Mouse (Mus musculus) c-Kit-positive CD71-positive TER-119-positive erythroid progenitor cells, embryonic 14.5 days (primary cell): Measurements from ENCODE around the gene Map2k5.

ENCODE experiments used
- DNase-seq: peaks from one replicate; pipeline ENCODE4 v3.0.0-alpha.2; 2013; ENCODE audit warnings: low spot score

The Map2k5 gene

DNA sequence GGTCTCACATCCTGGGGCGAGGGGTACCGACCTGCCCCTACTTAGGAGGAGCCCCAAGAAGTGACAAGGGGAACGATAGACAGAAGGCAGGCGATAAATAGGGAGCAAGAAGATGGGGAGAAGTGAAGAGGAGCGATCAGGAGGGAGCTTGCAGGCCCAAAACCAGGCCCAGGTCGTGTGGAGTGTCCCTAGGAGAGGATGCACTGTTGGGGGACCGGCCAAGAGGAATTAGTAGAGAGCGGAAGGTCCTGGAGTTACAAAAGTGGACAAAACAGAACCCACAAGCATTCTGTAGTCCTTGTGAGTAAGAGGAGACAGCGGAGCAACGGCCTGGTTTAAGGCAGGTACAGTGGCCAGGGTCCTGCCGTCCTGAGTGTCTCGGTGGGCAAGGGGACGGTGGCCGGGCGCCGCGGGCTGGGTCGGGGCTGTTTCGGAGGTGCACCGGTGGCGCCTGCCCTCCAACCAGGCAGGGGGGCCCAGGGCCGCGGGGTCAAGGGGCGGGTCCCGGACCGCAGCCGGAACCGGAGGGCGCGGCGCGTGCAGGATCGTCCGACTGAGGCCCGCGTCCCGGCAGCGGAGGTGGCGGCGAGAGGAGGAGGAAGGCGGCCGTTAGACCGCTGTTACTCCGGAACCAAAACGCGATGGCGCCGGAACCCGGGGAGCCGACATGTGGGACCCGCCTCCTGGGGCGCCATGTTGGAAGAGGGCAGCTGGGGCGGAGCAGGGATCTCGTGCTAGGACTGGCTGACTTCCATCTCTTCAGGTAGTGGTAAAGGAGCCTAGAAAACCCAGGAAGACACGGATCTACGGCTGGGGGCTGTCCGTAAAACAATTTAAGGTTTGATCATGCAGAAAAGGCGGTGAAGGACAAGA is at the start of gene Map2k5:
Gene Map2k5, minus strand, starts transcription at position 633 of the 873 bp plus-strand sequence.
- DNase-seq = peak; percentile 86

DNA sequence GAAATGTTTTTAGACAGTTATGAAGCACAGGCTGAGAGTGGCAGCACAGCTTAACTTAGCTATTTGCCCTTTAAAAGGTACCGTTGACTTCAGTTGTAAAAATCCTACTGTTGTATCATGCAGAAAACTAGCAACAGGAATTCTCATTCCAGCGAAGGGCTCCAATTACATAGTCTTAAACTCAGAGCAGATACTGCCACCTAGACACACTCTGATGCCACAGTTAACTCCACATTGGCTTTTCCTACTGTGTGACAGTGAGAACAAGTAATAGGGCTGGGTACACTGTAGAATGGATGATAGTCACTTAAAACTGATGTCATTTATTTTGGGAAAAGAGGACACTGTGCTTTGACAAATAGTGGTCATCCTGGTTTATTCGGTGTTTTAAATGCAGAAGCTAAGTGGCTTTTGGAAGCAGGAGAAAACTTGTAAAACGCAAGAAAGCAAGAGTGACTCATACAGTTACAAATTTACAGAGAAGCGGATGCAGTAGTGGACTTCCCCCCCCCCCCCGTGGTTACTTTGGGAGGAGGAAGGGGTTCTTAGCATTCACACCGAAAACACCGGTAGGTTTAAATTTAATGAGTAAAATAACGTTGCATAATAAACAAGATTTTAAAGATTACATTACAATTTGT is 43.5 kb upstream of the Map2k5 start:
- no peak for DNase-seq

- no peak for DNase-seq
These were observed 42.7 kb upstream of the Map2k5 start for GRCm38 (mm10) chr9:63420396-63420795.

DNA sequence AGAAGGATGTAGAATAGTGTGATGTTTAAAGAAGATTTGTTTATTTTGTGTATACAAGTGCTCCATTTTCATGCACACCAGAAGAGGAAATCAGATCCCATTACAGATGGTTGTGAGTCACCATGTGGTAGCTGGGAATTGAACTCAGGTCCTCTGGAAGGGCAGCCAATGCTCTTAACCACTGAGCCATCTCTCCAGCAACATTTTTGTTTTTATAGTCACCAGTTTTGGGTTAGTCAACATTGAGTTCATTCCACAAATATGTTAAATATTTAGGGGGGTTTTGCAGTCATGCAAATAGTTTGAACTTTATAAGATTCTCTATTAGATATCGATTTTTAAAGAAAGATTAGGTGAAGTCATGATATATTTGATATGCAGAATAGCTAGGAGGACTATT is 22.5 kb upstream of the Map2k5 start:
- no peak for DNase-seq

GRCm38 (mm10) chr9:63399463-63399815 is 21.7 kb upstream of the Map2k5 start:
- no peak for DNase-seq

DNA sequence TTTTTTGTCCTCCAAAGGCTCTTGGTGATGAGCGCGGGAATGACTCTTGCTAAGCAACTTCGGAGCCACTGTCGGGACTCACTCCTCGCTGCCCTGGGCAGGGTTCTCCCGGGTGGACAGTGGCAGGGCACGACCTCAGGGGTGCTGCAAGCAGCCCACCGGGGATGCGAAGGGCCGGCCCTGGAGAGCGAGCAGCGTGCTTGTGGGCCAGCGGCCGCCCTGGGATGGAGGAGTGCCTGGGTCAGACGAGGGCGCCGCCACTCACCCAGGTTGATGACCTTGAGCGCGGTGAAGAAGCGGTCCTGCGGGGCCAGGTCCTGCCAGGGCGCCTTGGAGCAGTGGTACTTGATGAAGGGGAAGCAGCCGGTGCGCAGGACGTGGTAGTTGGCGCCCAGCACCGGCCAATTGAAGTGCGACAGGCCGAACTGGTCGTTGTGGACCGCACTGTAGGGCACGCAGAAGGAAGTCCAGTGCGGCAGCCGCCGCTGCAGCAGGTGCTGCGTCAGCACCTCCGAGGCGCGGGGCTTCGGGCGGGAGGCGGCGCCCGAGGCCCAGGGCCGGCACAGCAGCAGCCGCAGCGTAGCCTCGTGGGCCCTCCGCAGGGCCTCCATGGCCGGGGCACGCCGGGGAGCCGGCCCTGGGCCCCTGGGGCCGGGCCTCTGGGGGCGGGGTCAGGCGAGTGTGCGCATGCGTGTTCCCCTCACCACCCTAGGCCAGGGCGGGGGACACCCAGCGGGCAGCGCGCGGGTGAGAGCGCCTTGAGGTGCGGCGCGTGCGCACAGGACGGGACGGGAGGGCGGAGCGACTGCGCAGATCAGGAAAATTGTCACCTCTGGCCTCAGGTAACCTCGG is 21.1 kb upstream of the Map2k5 start, which contains the start of gene 2300009A05Rik:
Gene 2300009A05Rik, minus strand, starts transcription at position 636 of the 852 bp plus-strand sequence.
- DNase-seq = peak; percentile 94

DNA sequence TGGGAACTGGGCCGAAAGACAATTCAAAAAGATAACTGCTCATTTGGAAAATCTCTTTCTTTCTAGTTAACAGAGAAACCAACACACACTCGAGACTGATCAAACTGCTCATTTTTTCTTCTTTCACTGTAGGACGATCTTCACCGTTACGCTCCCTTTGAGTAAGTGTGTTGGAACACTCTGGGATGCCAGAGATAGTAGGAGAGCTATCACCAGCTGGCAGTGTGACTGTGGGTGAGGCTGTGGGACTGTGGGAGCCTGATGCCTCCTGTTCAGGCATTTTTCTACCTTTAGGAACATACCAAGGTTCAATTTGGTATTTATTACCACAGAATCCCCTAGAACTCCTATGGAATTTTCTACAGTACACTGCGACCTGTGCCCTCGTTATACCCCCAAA is 17.9 kb upstream of the Map2k5 start:
- DNase-seq = no peak

- DNase-seq = no peak
These were observed 13.6 kb upstream of the Map2k5 start for GRCm38 (mm10) chr9:63391307-63391706.

DNA sequence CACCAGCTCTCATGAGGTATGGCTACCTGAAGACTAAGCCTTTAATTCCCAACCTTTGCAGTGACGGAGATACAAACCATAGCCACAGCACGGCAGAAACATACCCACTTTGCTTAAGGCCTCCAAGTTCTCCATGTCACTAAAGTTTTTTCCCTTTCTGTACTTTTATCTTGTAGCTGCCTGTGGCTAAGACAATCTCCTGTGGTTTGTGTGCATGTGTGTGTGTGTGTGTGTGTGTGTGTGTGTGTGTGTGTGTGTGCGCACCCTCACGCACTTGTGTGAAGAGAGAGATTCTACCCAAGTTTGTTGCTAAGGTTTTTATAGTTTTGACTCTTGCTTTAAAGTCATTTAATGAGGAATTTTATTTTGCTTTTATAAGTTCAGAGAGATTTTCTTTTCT is 5.1 kb upstream of the Map2k5 start:
- DNase-seq = no peak

DNA sequence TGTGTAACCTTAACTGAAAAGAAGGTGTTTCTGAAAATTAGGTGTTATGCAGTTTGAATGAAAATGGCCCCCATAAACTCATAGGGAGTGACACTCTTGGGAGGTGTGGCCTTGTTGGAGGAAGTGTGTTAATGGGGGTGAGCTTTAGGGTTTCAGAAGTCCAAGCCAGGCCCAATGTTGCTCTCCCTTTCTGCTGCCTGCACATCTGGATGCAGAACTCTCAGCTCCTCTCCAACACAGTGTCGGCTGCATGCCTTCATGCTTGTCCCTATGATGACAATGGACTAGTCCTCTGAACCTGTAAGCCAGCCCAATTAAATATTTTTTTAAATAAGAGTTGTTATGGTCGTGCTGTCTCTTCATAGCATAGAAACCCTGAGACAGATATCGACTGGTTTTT is 2.6 kb upstream of the Map2k5 start:
- no peak for DNase-seq

DNA sequence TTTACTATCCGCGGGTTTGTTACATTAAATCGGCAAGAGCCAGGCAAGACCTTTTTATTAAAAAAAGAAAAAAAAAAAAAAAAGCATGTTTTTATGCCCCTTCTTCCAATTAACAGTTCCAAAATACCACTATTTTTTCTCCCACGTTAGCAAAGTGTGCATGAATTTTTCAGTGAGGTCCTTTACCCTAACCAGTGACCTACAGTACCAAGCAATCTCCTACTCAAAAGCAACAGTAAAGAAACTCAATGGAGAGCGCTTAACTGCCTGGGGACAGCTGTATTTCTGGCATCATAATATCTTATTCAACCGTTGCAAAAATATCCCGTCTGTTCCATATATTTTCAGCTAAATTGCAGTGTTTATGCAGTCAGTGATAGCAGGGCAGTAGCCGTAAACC is 472 bp upstream of the Map2k5 start:
- peak; percentile 24 for DNase-seq

DNA sequence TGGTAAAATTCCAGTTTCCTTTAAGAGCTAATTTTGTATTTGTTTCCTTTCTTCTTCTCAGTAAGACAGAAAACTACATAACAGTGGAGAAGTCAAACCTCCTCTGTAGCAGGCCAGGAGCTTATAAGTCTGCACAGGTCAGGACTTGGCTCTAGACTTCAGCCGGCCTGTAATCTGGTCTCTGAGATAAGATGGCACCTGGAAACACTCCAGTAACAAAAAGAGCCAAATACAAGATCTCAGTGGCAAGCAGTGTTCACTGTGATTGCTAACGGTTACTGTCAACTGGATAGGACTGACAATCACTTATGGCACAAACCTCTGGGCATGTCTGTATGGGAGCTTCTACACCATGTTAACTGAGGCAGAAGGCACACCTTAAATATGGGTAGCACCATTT is 4.4 kb downstream of the Map2k5 start:
- no peak for DNase-seq

DNA sequence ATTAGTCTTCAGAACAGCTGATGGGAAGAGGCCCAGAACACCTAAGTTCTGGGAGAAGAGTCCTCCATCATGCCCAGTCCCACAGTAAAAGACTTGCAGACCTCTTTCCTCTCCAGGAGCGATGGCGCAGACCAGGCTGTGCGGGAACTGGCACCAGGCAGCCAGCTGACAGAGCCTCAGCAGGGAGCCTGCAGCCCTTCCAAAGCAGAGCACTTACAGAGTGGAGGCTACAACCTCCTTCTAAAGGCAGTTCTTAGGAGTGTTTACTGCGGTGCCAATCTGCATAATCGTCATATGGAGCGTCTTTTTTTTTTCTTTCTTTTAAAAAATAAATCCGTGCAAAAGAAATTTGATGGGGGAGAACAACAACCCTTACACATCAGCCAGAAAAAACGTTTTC is 5.2 kb downstream of the Map2k5 start:
- DNase-seq = no peak

GRCm38 (mm10) chr9:63360410-63360809 is 17.3 kb downstream of the Map2k5 start:
- DNase-seq = no peak

DNA sequence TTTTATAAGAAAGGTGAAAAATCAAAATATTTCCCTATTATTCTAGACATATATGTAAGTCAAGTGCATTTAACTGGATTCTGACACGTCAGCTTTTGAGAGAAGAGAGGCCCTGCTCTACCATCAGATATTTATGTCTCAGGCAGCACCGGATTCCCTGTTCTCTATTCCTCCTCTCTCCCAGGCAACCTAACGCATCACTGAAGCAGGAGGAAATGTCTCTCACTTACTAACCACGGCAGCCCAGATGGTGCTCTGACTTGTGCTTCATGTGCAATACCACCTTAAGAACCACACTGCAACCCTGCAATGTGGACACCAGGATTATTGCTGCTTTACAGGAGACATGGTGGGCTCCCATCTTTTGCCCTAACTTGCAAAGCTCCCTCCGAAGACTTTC is 18.7 kb downstream of the Map2k5 start:
- DNase-seq = no peak

- DNase-seq = no peak
These were observed 21.0 kb downstream of the Map2k5 start for GRCm38 (mm10) chr9:63356721-63357120.

DNA sequence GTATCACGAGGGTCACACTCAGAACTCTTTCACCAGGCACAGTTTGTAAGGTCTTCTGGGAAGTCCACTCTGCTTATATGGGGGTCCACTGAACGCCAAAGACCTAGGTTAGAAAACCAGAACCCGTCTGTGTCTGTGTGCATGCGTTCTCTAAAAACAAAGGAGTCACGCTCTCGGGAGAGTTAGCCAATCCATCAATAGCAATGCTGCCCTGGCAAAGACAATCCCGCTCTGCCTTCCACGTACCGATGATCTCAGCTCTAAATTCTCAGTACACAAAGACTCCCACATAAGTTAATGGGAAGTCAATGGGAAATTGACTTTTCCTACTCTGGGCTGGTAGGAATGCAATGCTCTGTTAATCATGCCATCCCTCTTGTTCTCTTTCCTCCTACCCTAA is 21.4 kb downstream of the Map2k5 start:
- DNase-seq = no peak

- no peak for DNase-seq
These were observed 23.5 kb downstream of the Map2k5 start for GRCm38 (mm10) chr9:63354168-63354567.

GRCm38 (mm10) chr9:63350030-63350429 is 27.7 kb downstream of the Map2k5 start:
- no peak for DNase-seq

GRCm38 (mm10) chr9:63349241-63349640 is 28.5 kb downstream of the Map2k5 start:
- no peak for DNase-seq

- no peak for DNase-seq
These were observed 29.6 kb downstream of the Map2k5 start for GRCm38 (mm10) chr9:63348146-63348545.

DNA sequence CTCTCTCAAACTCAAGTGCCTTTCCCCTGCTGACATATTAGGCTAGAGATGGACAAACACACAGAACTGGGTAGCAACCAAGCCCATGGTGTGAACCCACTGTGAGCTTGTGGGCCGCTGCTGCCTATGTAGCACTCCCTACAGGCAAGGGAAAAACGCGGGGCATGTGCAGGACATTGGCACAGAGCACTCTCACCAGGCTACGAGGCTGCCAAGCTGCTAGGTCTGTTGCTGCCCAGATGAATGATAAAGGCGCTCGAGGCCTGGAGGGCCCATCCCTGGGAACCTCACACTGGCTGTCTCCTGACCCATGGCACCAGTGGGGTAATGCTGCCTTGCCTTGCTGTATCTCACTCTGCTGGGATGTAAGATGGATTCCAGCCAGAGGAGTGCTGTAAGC is 31.7 kb downstream of the Map2k5 start:
- no peak for DNase-seq

- DNase-seq = no peak
These were observed 35.9 kb downstream of the Map2k5 start for GRCm38 (mm10) chr9:63341761-63342160.
